Mouse (Mus musculus) G1E-ER4 (cell line): ENCODE results near the gene Wnt1. TPM values are rescaled to one million over a fixed set of nuclear protein-coding genes. Genes with fewer than 3 reads are reported as not detected.

Source experiments
- GATA1 ChIP-seq: IDR thresholded peaks from one replicate; pipeline ENCODE4 v1.8.0; 2012; ENCODE audit warnings: low read length, inconsistent platforms
- polyA plus RNA-seq: library from polyadenylated mRNA; stranded (reverse); fragments of >175 nt; gene quantifications from 2 replicates; pipeline ENCODE4 v1.2.3, GENCODE M21; 2012

Gene Wnt1
- polyA plus RNA-seq, 1 experiment = not detected

DNA sequence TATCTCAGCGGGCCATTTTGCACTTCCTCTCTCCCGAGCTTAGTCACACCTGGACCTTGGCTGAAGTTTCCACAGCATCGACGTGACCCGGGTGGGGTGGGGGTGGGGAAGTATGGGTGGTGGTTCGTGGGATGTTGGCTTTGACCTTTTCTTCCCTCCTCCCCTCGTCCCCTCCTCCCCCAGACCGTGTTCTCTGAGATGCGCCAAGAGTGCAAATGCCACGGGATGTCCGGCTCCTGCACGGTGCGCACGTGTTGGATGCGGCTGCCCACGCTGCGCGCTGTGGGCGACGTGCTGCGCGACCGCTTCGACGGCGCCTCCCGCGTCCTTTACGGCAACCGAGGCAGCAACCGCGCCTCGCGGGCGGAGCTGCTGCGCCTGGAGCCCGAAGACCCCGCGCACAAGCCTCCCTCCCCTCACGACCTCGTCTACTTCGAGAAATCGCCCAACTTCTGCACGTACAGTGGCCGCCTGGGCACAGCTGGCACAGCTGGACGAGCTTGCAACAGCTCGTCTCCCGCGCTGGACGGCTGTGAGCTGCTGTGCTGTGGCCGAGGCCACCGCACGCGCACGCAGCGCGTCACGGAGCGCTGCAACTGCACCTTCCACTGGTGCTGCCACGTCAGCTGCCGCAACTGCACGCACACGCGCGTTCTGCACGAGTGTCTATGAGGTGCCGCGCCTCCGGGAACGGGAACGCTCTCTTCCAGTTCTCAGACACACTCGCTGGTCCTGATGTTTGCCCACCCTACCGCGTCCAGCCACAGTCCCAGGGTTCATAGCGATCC, 2.8 kb downstream of the Wnt1 start:
- TF ChIP-seq GATA1 = no peak

DNA sequence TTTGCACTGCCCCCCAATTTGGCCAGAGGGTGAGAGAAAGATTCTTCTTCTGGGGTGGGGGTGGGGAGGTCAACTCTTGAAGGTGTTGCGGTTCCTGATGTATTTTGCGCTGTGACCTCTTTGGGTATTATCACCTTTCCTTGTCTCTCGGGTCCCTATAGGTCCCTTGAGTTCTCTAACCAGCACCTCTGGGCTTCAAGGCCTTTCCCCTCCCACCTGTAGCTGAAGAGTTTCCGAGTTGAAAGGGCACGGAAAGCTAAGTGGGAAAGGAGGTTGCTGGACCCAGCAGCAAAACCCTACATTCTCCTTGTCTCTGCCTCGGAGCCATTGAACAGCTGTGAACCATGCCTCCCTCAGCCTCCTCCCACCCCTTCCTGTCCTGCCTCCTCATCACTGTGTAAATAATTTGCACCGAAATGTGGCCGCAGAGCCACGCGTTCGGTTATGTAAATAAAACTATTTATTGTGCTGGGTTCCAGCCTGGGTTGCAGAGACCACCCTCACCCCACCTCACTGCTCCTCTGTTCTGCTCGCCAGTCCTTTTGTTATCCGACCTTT, 3.6 kb downstream of the Wnt1 start:
- no peak for TF ChIP-seq GATA1

DNA sequence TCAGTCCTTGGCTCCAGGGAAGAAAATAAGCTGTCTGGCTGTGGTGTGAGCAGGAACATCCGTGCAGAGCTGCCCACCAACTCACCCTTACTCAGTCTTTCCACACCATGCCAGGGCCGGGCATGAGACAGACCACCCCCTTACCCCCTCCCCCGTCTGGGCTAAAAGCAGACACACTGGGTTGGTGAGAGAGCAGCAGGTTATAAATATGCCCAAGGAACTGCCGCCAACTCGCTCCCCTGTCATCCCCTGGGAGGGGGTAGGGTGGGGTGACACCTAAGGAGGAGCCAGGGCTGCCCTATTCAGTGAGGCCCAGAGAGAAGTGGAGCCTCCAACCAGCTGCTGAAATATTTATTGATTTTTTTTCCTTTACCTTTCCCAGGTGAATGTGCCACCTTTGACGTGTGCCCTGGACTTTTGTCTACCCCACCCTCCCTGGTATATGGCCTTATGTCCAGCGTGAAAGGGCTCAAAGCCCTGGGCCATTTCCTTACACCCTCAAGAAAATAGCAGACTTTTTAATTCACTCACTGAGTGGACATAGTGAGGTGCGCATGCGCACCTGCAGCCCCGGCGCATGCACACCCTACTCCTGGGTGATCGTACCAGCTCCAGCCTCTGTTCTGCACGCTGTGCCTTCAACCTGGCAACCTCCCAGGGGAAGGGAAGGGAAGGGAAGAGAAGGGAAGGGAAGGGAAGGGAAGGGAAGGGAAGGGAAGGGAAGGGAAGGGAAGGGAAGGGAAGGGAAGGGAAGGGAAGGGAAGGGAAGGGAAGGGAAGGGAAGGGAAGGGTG, 7.3 kb downstream of the Wnt1 start:
- TF ChIP-seq GATA1 = no peak

DNA sequence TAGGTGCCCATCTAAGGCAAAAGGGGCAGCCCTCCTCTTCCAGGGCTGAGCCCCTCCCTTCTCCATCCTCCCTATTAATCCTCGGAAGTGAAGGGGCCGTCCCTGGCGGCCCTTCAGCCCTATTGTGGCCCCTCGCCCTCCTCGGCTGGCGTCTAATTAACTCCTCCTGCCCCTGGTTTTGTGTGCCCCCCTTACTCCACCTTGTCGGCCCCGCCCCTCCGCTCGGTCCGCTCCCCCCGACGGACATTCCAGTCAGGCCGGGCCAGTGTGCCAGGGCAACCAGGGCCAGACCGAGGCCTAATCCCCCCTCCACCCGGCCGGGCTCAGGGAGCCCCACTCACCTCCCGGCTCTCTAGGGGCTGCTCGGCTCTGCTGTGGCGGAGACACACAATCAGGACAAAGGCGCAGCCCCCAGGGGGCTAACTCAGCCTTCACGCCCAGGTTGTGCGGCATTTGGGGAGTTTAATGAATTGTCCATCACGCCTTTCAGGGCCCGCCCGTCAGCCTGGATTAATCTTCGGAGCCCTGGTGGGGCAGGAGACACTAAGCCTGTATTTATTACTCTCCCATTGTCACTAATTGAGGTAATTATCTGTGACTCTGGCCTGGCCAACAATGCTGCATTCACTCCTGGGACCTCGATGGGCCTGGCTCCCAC, 8.3 kb downstream of the Wnt1 start:
- no peak for TF ChIP-seq GATA1

DNA sequence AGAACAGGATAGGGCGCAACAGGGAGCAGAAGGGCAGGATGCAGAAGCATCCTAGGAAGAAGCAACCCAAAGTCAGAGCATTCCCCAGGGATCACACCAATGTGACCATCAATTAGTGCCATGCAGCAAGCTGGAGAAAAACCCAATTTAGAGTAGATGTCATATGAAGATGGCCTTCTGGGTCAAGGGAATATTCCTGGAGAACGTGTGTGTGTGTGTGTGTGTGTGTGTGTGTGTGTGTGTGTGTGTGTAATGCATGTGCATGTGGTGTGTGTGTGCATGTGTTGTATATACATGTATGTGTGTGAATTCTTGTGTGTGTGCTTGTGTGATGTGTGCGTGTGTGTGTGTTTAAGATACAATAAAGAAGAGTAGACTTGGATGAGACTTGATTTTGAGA, 9.2 kb downstream of the Wnt1 start:
- no peak for TF ChIP-seq GATA1

DNA sequence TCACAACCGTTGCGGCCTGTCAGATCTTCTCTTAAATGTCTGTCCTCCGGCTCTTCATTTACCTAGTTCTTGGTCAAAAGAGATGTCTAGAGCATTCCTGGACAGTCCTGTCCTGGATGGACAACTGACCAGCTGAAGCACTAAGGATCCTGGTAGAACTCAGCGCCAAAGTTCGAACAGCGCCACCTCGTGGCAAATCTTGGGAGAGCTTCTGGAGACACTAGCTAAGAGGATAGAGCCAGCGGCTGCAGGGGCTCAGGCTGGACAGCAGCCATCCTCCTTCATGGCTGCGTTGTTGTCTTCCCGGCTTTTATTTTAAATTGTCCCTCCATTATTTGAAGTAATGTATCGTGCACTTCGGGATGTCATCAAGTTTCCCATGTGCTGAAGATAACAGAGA, 9.7 kb downstream of the Wnt1 start:
- TF ChIP-seq GATA1 = no peak

DNA sequence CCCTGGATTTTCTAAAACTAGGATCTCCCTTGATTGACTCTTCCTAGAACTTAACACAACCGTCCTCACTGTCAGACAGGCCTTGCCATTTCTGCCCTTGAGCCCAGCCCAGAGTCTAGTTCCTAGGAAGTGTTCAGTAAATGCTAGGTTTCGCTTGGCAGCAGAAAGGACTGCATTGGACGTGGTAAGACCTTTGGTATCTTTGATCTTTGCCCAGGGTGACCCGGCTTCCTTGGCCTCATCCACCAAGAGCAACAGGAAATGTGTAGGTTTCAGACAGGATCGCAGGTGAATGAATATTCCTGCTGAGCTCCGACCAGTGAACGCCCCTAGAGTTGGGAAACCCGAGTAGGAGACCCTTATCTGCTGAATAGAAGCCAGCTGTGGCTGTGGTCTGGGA, 13.3 kb downstream of the Wnt1 start:
- no peak for TF ChIP-seq GATA1

DNA sequence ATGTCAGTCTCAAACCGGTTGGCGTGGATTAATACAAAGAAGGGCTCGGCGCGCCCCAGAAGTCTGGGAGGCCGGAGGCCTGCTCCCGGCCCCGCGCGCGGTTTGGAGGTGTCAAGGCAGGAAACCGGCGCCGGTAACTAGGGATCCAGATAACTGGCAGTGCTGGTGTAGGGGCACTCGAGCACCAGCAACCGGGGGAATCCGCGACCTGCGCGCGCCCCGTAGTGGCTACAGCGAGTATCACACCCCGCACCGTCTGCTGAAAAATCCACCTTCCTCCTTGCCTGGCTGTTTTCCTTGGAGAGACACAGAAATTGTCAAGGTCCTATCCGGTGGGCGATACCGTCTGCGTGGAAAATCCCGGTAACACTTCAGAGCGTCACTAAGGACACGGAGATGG, 14.4 kb downstream of the Wnt1 start:
- TF ChIP-seq GATA1 = no peak

DNA sequence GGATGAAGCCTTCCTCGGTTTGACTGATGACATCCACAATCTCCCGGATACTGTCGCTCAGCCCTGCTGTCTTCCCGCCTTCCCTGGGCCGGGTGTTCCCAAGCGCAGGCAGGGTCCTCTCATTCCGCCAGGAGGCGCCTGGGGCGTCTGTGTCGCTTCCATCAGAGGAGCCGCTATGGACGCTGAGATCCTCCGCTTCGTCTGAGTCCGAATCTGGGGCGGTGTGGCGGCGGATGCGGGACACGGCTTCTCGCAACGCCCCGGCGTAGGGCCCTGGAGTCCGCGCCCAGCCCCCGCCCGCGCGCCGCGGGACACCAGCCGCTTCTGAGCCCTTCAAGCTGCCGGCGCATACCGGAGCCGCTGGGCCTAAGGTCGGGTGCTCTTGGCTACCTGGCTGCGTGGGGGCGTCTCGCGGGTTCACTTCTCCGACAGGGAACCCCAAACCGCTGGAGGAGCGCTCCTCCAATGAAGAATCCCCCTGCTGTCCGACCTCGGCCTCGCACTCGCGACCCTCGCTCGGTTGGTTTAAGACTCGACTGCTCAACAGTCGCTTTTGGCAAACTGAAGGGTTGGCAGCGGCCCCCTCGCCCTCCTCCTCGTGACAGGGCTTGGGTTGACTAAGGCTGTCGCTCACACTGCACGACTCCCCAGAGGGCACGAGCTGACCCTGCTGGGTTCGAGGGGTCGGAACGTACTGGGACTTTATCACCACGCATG, 15.8 kb downstream of the Wnt1 start:
- TF ChIP-seq GATA1 = no peak

DNA sequence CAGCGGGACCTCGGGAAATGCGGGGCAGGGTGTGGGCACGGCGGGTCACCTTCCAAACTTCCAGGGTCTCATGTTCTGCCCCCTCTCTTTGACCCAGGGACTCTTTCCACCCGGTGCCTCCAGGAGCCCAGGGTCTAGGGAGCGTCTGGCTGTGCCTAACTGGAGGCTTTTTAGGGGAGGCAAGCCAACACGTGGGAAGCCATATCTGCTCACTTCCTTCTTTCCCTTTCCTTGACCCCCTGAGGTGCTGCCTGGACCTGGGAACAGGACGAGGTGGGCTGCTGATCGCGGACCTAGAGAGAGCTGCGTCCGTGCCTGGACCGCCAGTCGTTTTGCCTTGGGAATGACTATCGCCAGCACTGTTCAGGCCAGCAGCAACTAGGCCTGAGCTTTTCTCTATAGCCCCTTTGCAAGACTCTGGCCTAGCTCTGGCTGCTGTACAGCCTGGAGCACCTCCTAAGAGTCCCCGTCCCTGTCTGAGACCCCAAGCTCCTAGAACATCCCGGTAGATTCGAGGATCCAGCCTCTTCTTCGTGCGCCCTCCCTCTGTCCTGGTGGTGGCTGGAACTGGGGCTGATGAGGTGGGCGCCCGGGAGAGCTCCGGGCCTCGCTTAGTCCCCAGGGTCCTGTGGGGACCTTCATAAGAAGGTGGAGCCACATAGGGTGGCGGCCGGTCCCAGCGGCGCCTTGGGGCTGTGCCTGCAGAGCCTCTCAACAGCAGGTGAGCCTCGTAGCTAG, 16.6 kb downstream of the Wnt1 start:
- no peak for TF ChIP-seq GATA1

DNA sequence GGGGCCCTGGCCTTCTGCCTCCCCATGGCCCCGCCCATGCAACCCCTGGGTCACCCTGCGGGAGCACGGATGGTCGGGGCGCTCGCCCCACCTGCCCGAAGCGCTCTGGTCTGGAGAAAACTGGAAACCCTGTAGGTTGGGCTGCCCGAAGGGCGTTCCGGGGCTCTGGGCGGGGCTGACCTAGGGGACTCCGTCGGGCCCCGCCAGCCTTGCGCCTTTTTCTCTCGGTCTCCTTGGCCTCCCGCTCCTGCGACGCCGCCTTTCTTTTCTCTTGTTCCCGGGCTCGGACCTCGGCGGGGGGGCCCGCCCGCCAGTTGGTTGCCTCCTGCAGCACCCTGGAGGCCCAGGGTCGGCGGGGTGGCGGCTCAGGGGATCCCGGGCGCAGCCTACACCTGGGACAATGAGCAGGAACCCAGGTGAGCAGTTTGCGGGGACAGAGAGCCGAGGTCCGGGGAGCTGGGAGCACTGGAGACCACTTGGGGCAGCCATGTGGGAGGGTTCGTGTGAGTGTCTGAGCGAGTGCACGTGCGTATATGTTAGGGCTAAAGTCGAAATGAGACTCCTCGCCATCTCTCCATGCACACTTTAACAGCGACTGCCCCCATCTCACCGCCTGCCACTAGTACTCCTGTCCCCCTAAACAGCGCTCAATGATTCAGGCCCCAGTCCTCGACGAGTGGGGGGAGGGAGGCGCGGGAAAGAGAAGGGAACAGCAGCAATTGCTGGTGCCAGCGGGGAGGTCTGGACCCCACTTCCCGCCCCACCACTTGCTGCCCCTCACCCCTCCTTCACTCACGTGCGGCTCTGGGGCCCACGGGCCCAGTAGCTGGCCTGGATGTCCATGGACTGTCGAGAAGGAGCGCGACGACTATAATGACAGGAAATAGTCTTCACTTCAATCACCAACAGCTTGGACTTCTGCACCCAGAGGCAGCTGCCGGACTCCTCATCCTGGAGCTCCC, 17.4 kb downstream of the Wnt1 start:
- no peak for TF ChIP-seq GATA1

DNA sequence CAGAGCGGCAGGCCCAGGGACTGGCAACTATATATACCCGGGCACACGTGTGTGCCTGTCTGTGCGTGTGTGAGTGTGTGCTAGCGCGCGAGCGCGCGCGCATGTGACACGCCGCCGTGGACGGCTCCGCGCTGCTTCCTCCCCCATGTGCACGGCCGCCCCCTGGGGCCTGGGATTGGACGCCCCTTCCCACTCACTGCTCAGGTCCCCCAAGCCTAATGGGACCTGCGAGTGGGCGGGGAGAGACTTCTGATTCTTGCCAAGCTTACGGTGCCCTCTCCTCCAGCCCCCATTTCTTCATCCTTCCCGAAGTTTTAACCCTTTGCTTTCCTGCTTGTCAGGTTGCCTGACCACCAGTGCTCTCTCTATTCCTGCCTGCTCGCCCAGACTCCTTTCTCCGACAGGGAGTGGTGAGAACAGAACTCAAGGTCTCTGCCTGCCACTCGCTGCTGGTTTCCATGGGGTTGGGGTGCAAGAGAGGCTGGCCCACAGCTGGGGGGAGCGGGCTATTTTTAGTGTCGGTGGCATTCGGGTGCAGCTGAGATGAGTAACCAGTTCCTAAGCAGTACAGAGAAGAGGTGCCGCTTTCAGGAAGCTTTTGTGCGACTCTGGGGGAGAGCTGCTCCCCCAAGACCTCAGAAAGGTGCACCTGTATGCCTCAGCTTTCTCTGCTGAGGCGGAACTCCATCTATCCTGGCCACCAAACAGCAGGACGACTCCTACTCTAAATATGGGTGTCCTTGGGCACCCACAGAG, 18.4 kb downstream of the Wnt1 start:
- no peak for TF ChIP-seq GATA1

DNA sequence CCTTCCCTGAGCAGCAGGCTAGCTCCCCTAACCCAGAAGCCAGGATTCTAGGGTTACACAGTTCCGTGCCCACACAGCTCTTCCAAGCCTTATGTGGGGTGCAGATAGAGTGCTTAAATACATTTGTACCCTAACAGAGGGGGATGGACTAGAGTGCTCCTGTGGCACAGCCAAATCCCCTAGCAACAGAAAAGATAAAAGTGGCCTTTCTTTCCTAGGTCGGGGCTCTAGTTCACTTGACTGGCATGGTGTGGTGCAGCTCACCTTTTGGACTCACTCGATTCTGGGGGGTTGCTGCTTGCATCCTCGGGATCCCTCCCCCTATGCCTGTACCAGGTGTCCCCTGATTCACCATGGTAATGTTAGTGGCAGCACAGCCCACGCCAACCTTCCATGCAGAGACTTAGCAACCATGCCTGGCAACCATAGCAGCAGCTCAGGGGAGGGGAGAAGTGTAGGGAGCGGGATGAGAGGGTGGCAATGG, 19.0 kb downstream of the Wnt1 start:
- TF ChIP-seq GATA1 = no peak
